Mouse (Mus musculus) myocyte (in vitro differentiated cells): ENCODE data around the gene Nav3.

Experiments used
- E2F4 ChIP-seq: IDR thresholded peaks from one replicate; pipeline ENCODE4 v1.6.1; 2011; ENCODE audit warnings: mild to moderate bottlenecking, control low read depth, moderate library complexity; ENCODE audit not compliant: insufficient read depth
- MAX ChIP-seq: IDR thresholded peaks from one replicate; pipeline ENCODE4 v1.6.1; 2011; ENCODE audit warnings: low read depth, mild to moderate bottlenecking, control low read depth
- MYOD1 ChIP-seq, 3 experiments: IDR thresholded peaks; one replicate each; pipeline ENCODE4 v1.6.1; 2011; ENCODE audit warnings: control low read depth in 2 of 3, low read depth in 2 of 3, mild to moderate bottlenecking in 2 of 3, moderate library complexity in 1 of 3; ENCODE audit not compliant: insufficient read length in 2 of 3, control insufficient read depth in 1 of 3
- MYOG ChIP-seq, 3 experiments: IDR thresholded peaks; one replicate each; pipeline ENCODE4 v1.6.1; 2011; ENCODE audit warnings: control low read depth in 2 of 3, low read depth in 2 of 3, mild to moderate bottlenecking in 2 of 3; ENCODE audit not compliant: insufficient read length in 2 of 3, control insufficient read depth in 1 of 3, insufficient read depth in 1 of 3
- POLR2A ChIP-seq: IDR thresholded peaks from one replicate; pipeline ENCODE4 v1.6.1; 2011; ENCODE audit warnings: low read depth, mild to moderate bottlenecking, control low read depth, moderate library complexity; ENCODE audit not compliant: insufficient read length
- POLR2AphosphoS2 ChIP-seq: IDR thresholded peaks from one replicate; pipeline ENCODE4 v1.6.1; 2011; ENCODE audit warnings: low read depth, control low read depth; ENCODE audit not compliant: insufficient read length
- SRF ChIP-seq: IDR thresholded peaks from one replicate; pipeline ENCODE4 v1.6.1; 2011; ENCODE audit warnings: low read depth; ENCODE audit not compliant: control insufficient read depth, insufficient read length
- TCF3 ChIP-seq: IDR thresholded peaks from one replicate; pipeline ENCODE4 v1.6.1; 2011; ENCODE audit warnings: low read depth, control low read depth; ENCODE audit not compliant: insufficient read length
- USF1 ChIP-seq: IDR thresholded peaks from one replicate; pipeline ENCODE4 v1.6.1; 2011; ENCODE audit warnings: low read depth, mild to moderate bottlenecking, control low read depth, moderate library complexity

- TF ChIP-seq MAX (no peak), E2F4 (no peak), USF1 (no peak), MYOD1 (IDR thresholded peaks at IDR 0.05; ENCODE audit: control insufficient read depth in 1 of 3, insufficient read length in 2 of 3, low read depth in 2 of 3) (no peak), POLR2A (no peak), SRF (no peak), POLR2AphosphoS2 (no peak), MYOG (IDR thresholded peaks at IDR 0.05; ENCODE audit: control insufficient read depth in 1 of 3, insufficient read depth in 1 of 3, insufficient read length in 2 of 3, low read depth in 2 of 3) (no peak), TCF3 (no peak)
Measured at GRCm38 (mm10) chr10:110270561-110270960, 185.4 kb downstream of the Nav3 start.
